Mouse (Mus musculus): ENCODE measurements around the gene Olfr434. TPM values are rescaled to one million over a fixed set of nuclear protein-coding genes. Genes with fewer than 3 reads are reported as not detected.

Olfr434 gene
- polyA plus RNA-seq, 1 experiment from 2014 or later, result not detected

GRCm38 (mm10) chr6:43247396-43247795 lies 34.6 kb downstream of the Olfr434 start:
- no peaks in the 10 kb centered on the region for H3K36me3 ChIP-seq
- no peak overlapping the region for H3K4me2 ChIP-seq (replicated peaks)
- no peak for ATAC-seq (replicated peaks)
- H3K4me1 ChIP-seq, result no peaks in the 10 kb centered on the region
- H3K9me3 ChIP-seq, result no peaks in the 10 kb centered on the region
- no peak overlapping the region for H3K27ac ChIP-seq (replicated peaks)
- 71% methylated on average over 3 of the region's 3 CpGs for WGBS
- H3K9ac ChIP-seq (replicated peaks), result no peak overlapping the region
- H3K27me3 ChIP-seq, result no peaks in the 10 kb centered on the region
- no peak overlapping the region for H3K4me3 ChIP-seq

GRCm38 (mm10) chr6:43252994-43253393 lies 40.2 kb downstream of the Olfr434 start:
- ATAC-seq (replicated peaks), result no peak
- 91% methylated on average over 1 of the region's 1 CpGs for WGBS
- H3K4me2 ChIP-seq (replicated peaks), result no peak overlapping the region

GRCm38 (mm10) chr6:43254193-43254926 lies 41.5 kb downstream of the Olfr434 start:
- Histone ChIP-seq H3K9ac (replicated peaks) (no peak overlapping the region), H3K36me3 (no peaks in the 10 kb centered on the region), H3K9me3 (no peaks in the 10 kb centered on the region), H3K4me2 (replicated peaks) (no peak overlapping the region), H3K4me3 (no peak overlapping the region), H3K27me3 (no peaks in the 10 kb centered on the region), H3K27ac (replicated peaks) (no peak overlapping the region), H3K4me1 (no peaks in the 10 kb centered on the region)
- WGBS, result 72% methylated on average over 7 of the region's 7 CpGs
- ATAC-seq (replicated peaks), result 0 out of 2 replicates have a peak, but pooled peaks have one; percentile 23

More at GRCm38 (mm10) chr6:43252994-43253393, 40.2 kb downstream of the Olfr434 start:
- no peak overlapping the region for H3K9ac ChIP-seq (replicated peaks)
- no peak overlapping the region for H3K27ac ChIP-seq (replicated peaks)
- no peaks in the 10 kb centered on the region for H3K9me3 ChIP-seq
- no peaks in the 10 kb centered on the region for H3K36me3 ChIP-seq
- no peaks in the 10 kb centered on the region for H3K4me1 ChIP-seq
- no peak overlapping the region for H3K4me3 ChIP-seq
- no peaks in the 10 kb centered on the region for H3K27me3 ChIP-seq

- ATAC-seq (replicated peaks), result no peak
- no peaks in the 10 kb centered on the region for H3K9me3 ChIP-seq
Measured at GRCm38 (mm10) chr6:43260756-43261155, 47.9 kb downstream of the Olfr434 start.

GRCm38 (mm10) chr6:43265363-43266041 lies 52.7 kb downstream of the Olfr434 start, which contains the start of gene Arhgef5:
Arhgef5 (plus strand) TSS chr6:43265582.
- WGBS, result under 1% methylated on average over 41 of the region's 48 CpGs
- peak; percentile 80 for ATAC-seq (replicated peaks)
- H3K36me3 ChIP-seq, result no peaks in the 10 kb centered on the region

More at GRCm38 (mm10) chr6:43260756-43261155, 47.9 kb downstream of the Olfr434 start:
- H3K4me3 ChIP-seq, result no peak overlapping the region
- no peaks in the 10 kb centered on the region for H3K36me3 ChIP-seq
- no peak overlapping the region for H3K4me2 ChIP-seq (replicated peaks)
- peaks cover 6% of the 10 kb centered on the region for H3K4me1 ChIP-seq
- no peaks in the 10 kb centered on the region for H3K27me3 ChIP-seq
- H3K27ac ChIP-seq (replicated peaks), result no peak overlapping the region
- WGBS, result 74% methylated on average over 2 of the region's 2 CpGs
- no peak overlapping the region for H3K9ac ChIP-seq (replicated peaks)

GRCm38 (mm10) chr6:43266356-43266755 lies 53.5 kb downstream of the Olfr434 start:
- H3K9ac ChIP-seq (replicated peaks), result no peak overlapping the region
- peak overlapping the region; percentile 43 for H3K4me3 ChIP-seq
- H3K4me2 ChIP-seq (replicated peaks), result peak overlapping the region; percentile 76
- H3K4me1 ChIP-seq, result peaks cover 12% of the 10 kb centered on the region
- H3K9me3 ChIP-seq, result no peaks in the 10 kb centered on the region
- no peak for ATAC-seq (replicated peaks)
- no peaks in the 10 kb centered on the region for H3K36me3 ChIP-seq
- H3K27ac ChIP-seq (replicated peaks), result no peak overlapping the region
- WGBS, result 9% methylated on average over 8 of the region's 8 CpGs
- peaks cover 4% of the 10 kb centered on the region; the same call in 1 of the 2 replicates for H3K27me3 ChIP-seq

More at GRCm38 (mm10) chr6:43265363-43266041, 52.7 kb downstream of the Olfr434 start, which contains the start of gene Arhgef5:
- no peak within 1 kb of the TSS; the same call in 1 of the 2 replicates for H3K27ac ChIP-seq (replicated peaks)
- H3K4me2 ChIP-seq (replicated peaks), result peak within 1 kb of the TSS; percentile 76
- no peaks in the 10 kb centered on the region for H3K9me3 ChIP-seq
- peak within 1 kb of the TSS; percentile 43 for H3K4me3 ChIP-seq
- peaks cover 12% of the 10 kb centered on the region for H3K4me1 ChIP-seq
- peak within 1 kb of the TSS; percentile 38 for H3K9ac ChIP-seq (replicated peaks)
- H3K27me3 ChIP-seq, result peaks cover 4% of the 10 kb centered on the region; the same call in 1 of the 2 replicates

Other genes starting within 250 kb of the Olfr434 start
- gene Olfr441, start 106.7 kb upstream of the Olfr434 start, polyA plus RNA-seq (2015; fragmentation: Nextera tagmentation; extraction: Ambion mirVana), result not detected in 2 replicates
- gene Olfr237-ps1, start 66.5 kb upstream of the Olfr434 start, polyA plus RNA-seq (2015; fragmentation: Nextera tagmentation; extraction: Ambion mirVana), result not detected in 2 replicates
- not detected in 2 replicates for gene Olfr437, start 49.7 kb upstream of the Olfr434 start, polyA plus RNA-seq (2015; fragmentation: Nextera tagmentation; extraction: Ambion mirVana)
- not detected in 2 replicates for gene Olfr13, start 40.9 kb upstream of the Olfr434 start, polyA plus RNA-seq (2015; fragmentation: Nextera tagmentation; extraction: Ambion mirVana)
- not detected in 2 replicates for gene Olfr435, start 15.9 kb upstream of the Olfr434 start, polyA plus RNA-seq (2015; fragmentation: Nextera tagmentation; extraction: Ambion mirVana)
- gene Olfr47, start 18.5 kb downstream of the Olfr434 start, polyA plus RNA-seq (2015; fragmentation: Nextera tagmentation; extraction: Ambion mirVana), result not detected in 2 replicates
- 1.8 and 2.2 TPM in 2 replicates for gene Arhgef5, start 52.6 kb downstream of the Olfr434 start, polyA plus RNA-seq (2015; fragmentation: Nextera tagmentation; extraction: Ambion mirVana)
- not detected in 2 replicates for gene Nobox, start 96.5 kb downstream of the Olfr434 start, polyA plus RNA-seq (2015; fragmentation: Nextera tagmentation; extraction: Ambion mirVana)